Mouse (Mus musculus) CH12.LX (cell line): Measurements from ENCODE around the gene Stox2. TPM values are rescaled to one million over a fixed set of nuclear protein-coding genes. Genes with fewer than 3 reads are reported as not detected.

ENCODE experiments used
- DNase-seq: peaks from one replicate; pipeline ENCODE4 v3.0.0-alpha.2; 2013; ENCODE audit errors: extremely low read depth
- H3K27ac ChIP-seq: 2 replicates; pipeline ENCODE4 v1.5.1; 2012; ENCODE audit warnings: low read depth, mild to moderate bottlenecking, control low read depth, moderate library complexity; ENCODE audit not compliant: insufficient read depth
- H3K27me3 ChIP-seq: replicated peaks from 2 replicates; pipeline ENCODE3; 2012; ENCODE audit warnings: inconsistent platforms
- H3K36me3 ChIP-seq, 2 experiments: replicated peaks in 1 of 2; 2 replicates each; pipeline versions ENCODE3 to v1.6.1; 2012; ENCODE audit warnings: inconsistent platforms in 1 of 2, low read length in 1 of 2, mild to moderate bottlenecking in 1 of 2, mixed read lengths in 1 of 2, moderate library complexity in 1 of 2; ENCODE audit not compliant: control insufficient read depth in 1 of 2, insufficient read depth in 1 of 2
- H3K4me1 ChIP-seq, 2 experiments: 2 replicates each; pipeline ENCODE4 v1.6.1; 2012; ENCODE audit warnings: inconsistent platforms in 1 of 2, moderate library complexity in 1 of 2; ENCODE audit not compliant: insufficient read depth in 2 of 2, control insufficient read depth in 1 of 2
- H3K4me2 ChIP-seq: 2 replicates; pipeline ENCODE4 v1.6.1; 2012; ENCODE audit warnings: low read depth, mild to moderate bottlenecking, control low read depth; ENCODE audit not compliant: poor library complexity, insufficient read depth, severe bottlenecking
- H3K4me3 ChIP-seq, 3 experiments: fragments of 150-350 bp in 1 of 3; sonication (generic) in 1 of 3; replicated peaks in 1 of 3; 2 replicates each; pipeline versions ENCODE3 to v1.5.1; 2011 to 2012; ENCODE audit warnings: low read depth in 2 of 3, low read length in 2 of 3, mild to moderate bottlenecking in 2 of 3, moderate library complexity in 2 of 3, control low read depth in 1 of 3, improper control_type of control experiment in 1 of 3, inconsistent platforms in 1 of 3, mixed read lengths in 1 of 3; ENCODE audit not compliant: poor library complexity in 1 of 3
- H3K79me2 ChIP-seq: replicated peaks from 2 replicates; pipeline ENCODE4 v1.6.1; 2012; ENCODE audit warnings: mild to moderate bottlenecking, moderate library complexity; ENCODE audit not compliant: control insufficient read depth, poor library complexity, insufficient read depth, severe bottlenecking; ENCODE audit errors: extremely low read depth
- H3K9ac ChIP-seq: 2 replicates; pipeline ENCODE4 v1.6.1; 2012; ENCODE audit warnings: low read depth, mild to moderate bottlenecking, control low read depth, moderate library complexity; ENCODE audit not compliant: insufficient read depth
- H3K9me3 ChIP-seq: replicated peaks from 2 replicates; pipeline ENCODE3; 2012; ENCODE audit warnings: low read length, inconsistent platforms, mixed read lengths
- BHLHE40 ChIP-seq: IDR thresholded peaks from 2 replicates; pipeline ENCODE4 v1.6.1; 2011; ENCODE audit warnings: mild to moderate bottlenecking, low read depth, low read length, improper control_type of control experiment
- CHD2 ChIP-seq: IDR thresholded peaks from 2 replicates; pipeline ENCODE4 v1.6.1; 2011; ENCODE audit warnings: low read length, improper control_type of control experiment
- HCFC1 ChIP-seq: IDR thresholded peaks from 2 replicates; pipeline ENCODE4 v1.6.1; 2012; ENCODE audit warnings: low read depth, mild to moderate bottlenecking, inconsistent platforms, low read length, improper control_type of control experiment
- IRF4 ChIP-seq: IDR thresholded peaks from 2 replicates; pipeline ENCODE4 v1.6.1; 2014; ENCODE audit warnings: low read depth, mild to moderate bottlenecking, inconsistent platforms, low read length, improper control_type of control experiment
- KAT2A ChIP-seq: IDR thresholded peaks from 2 replicates; pipeline ENCODE4 v1.6.1; 2012; ENCODE audit warnings: low read length, improper control_type of control experiment, inconsistent platforms; ENCODE audit not compliant: insufficient replicate concordance
- MAFK ChIP-seq: IDR thresholded peaks from 2 replicates; pipeline ENCODE4 v1.6.1; 2011; ENCODE audit warnings: low read length, improper control_type of control experiment; ENCODE audit not compliant: insufficient replicate concordance
- MAX ChIP-seq: IDR thresholded peaks from 2 replicates; pipeline ENCODE4 v1.6.1; 2011; ENCODE audit warnings: low read length, improper control_type of control experiment
- MAZ ChIP-seq: IDR thresholded peaks from 2 replicates; pipeline ENCODE4 v1.6.1; 2012; ENCODE audit warnings: low read depth, mild to moderate bottlenecking, inconsistent platforms, low read length, improper control_type of control experiment, moderate library complexity
- MEF2A ChIP-seq: IDR thresholded peaks from 2 replicates; pipeline ENCODE4 v1.6.1; 2014; ENCODE audit warnings: low read depth, mild to moderate bottlenecking, inconsistent platforms, low read length, improper control_type of control experiment, borderline replicate concordance
- MYC ChIP-seq: IDR thresholded peaks from 2 replicates; pipeline ENCODE4 v1.6.1; 2011; ENCODE audit warnings: low read depth, mild to moderate bottlenecking, improper control_type of control experiment, low read length
- NELFE ChIP-seq: IDR thresholded peaks from 2 replicates; pipeline ENCODE4 v1.6.1; 2011; ENCODE audit warnings: low read depth, low read length, improper control_type of control experiment
- POLR2A ChIP-seq: IDR thresholded peaks from 2 replicates; pipeline ENCODE4 v1.6.1; 2011; ENCODE audit warnings: low read depth, mild to moderate bottlenecking, improper control_type of control experiment, low read length
- POLR2AphosphoS2 ChIP-seq: IDR thresholded peaks from 2 replicates; pipeline ENCODE4 v1.6.1; 2011; ENCODE audit warnings: low read depth, low read length, improper control_type of control experiment
- RAD21 ChIP-seq: IDR thresholded peaks from 2 replicates; pipeline ENCODE4 v1.6.1; 2011; ENCODE audit warnings: low read depth, mild to moderate bottlenecking, low read length, improper control_type of control experiment, moderate library complexity
- SIN3A ChIP-seq: IDR thresholded peaks from 2 replicates; pipeline ENCODE4 v1.6.1; 2012; ENCODE audit warnings: low read length, improper control_type of control experiment, inconsistent platforms
- TBP ChIP-seq: conservative IDR thresholded peaks from 2 replicates; pipeline ENCODE4 v1.6.1; 2011; ENCODE audit warnings: low read depth, low read length, improper control_type of control experiment
- TCF12 ChIP-seq: IDR thresholded peaks from 2 replicates; pipeline ENCODE4 v1.6.1; 2014; ENCODE audit warnings: low read depth, mild to moderate bottlenecking, inconsistent platforms, low read length, improper control_type of control experiment
- USF1 ChIP-seq: IDR thresholded peaks from 2 replicates; pipeline ENCODE4 v1.6.1; 2014; ENCODE audit warnings: low read depth, mild to moderate bottlenecking, inconsistent platforms, low read length, improper control_type of control experiment
- dilution Hi-C: fragments of 300-500 bp; cut with MboI; formaldehyde crosslinking; loops from 2 replicates; pipeline ENCODE4 v1.14.3; 2020; ENCODE audit warnings: low sequenced_read_pairs; ENCODE audit not compliant: extremely low pct_unique_long_range_greater_than_20kb, extremely low pct_ligation_motif_present
- in situ Hi-C: fragments of 300-500 bp; cut with MboI; formaldehyde crosslinking; loops from 3 replicates; pipeline ENCODE4 v1.14.3; 2019; ENCODE audit warnings: low sequenced_read_pairs, low pct_ligation_motif_present, low pct_unique_long_range_greater_than_20kb, mixed read lengths
- polyA plus RNA-seq: library from polyadenylated mRNA; unstranded; fragments of >175 nt; gene quantifications from 2 replicates; pipeline ENCODE4 v1.2.1, GENCODE M21; 2012; ENCODE audit warnings: low read depth; ENCODE audit not compliant: insufficient read length
- total RNA-seq, 2 experiments: library from RNA; depleted of rRNA; stranded (reverse); fragments of 300-350 nt in 1 of 2; fragments of >200 nt in 1 of 2; gene quantifications; 2 replicates each; pipeline ENCODE4 v1.2.3; 2012 to 2014

The Stox2 gene
- total and polyA plus RNA-seq, 3 experiments = 0.23 to 1.0 (median 0.42) TPM

DNA sequence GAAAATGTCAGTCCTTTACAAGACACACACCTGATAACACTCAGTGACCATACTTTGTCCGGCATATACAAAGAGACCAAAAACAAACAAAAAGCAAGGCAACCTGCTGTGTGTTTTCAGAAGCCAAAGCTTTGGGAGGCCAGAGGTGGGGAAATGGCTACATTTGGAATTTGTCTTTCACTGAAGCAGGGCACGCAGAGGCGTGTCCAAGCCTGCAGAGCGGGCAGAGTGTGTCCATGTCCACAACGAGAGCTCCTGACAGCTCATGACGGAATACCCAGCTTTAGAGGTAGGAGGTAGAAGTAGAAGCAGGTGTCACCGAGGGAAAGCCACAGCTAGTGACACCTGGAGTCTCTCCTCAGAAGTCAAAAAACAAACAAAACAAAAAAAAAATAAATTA lies 53.2 kb downstream of the Stox2 start:
- TF ChIP-seq USF1 (no peak), TBP (no peak), POLR2A (no peak)

DNA sequence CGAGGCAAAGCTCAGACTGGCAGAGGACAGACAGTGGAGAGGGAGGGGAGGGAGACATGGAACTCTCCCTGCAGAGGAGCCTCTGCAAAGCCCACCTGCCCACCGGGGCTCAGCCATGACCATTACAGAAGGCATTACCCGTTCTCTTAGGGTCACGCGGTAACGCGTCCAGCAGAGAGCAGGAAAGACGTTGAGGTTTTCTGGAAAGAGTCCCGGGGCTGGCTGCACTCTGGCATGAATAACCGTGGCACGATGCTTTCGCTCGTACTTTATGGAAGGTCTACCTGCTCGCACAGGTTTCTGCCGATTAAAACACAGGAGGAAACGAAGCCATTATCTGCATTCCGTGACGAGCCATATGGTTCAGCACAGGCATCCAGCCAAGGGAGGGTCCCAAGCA lies 53.9 kb downstream of the Stox2 start:
- no peak for DNase-seq
- no peaks in the 10 kb centered on the region for H3K79me2 ChIP-seq
- no peak overlapping the region for H3K9ac ChIP-seq
- dilution Hi-C loops (no loop called here), in situ Hi-C loops (loop anchor here (25.0 kb wide), 3 partner anchors 295 to 1105 kb away; partner anchors contain the start of genes Cenpu, Helt and Ing2)
- no peaks in the 10 kb centered on the region for H3K27me3 ChIP-seq
- no peak overlapping the region for H3K4me2 ChIP-seq
- H3K9me3 ChIP-seq = no peaks in the 10 kb centered on the region
- no peaks in the 10 kb centered on the region for H3K36me3 ChIP-seq
- H3K4me3 ChIP-seq = no peak overlapping the region
- H3K27ac ChIP-seq = no peak overlapping the region
- TF ChIP-seq MAZ (no peak), KAT2A (no peak), MAX (no peak), SIN3A (no peak), MAFK (no peak), POLR2AphosphoS2 (no peak), MEF2A (no peak)
- peaks cover 0 to 7% of the 10 kb centered on the region in 2 experiments; a peak in 2 of 4 replicates for H3K4me1 ChIP-seq

More for the DNA sequence above, 53.2 kb downstream of the Stox2 start:
- Histone ChIP-seq H3K27me3 (no peaks in the 10 kb centered on the region), H3K79me2 (no peaks in the 10 kb centered on the region), H3K4me1 (peaks cover 0 to 7% of the 10 kb centered on the region in 2 experiments; a peak in 2 of 4 replicates), H3K36me3 (no peaks in the 10 kb centered on the region), H3K9ac (no peak overlapping the region), H3K4me3 (no peak overlapping the region), H3K9me3 (no peaks in the 10 kb centered on the region), H3K4me2 (no peak overlapping the region), H3K27ac (no peak overlapping the region)
- no peak for DNase-seq
- in situ Hi-C loops (loop anchor here (25.0 kb wide), 3 partner anchors 294 to 1106 kb away; partner anchors contain the start of genes Cenpu, Helt and Ing2), dilution Hi-C loops (no loop called here)

DNA sequence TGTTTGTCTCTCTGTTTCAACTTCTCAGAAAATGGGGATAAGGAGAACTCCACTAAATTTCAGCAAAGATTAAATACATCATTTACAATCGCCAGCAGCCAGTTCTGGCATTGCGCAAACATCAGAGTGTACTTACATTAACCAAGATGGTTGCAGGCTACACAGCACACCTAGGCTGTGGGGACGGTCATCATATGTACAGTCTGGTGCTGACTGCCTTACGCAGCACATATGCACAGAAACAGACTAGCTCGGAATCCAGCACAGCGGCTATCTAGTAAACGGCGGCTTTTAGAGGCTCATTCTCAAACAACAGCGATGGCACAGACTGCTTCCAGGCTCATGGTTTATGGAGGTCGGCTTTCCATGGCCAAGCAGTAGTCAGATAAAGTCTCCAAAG lies 54.3 kb downstream of the Stox2 start:
- dilution Hi-C loops = no loop called here
- TF ChIP-seq CHD2 = no peak
- TF ChIP-seq MEF2A = no peak
- TF ChIP-seq BHLHE40 = no peak
- TF ChIP-seq IRF4 = no peak
- TF ChIP-seq NELFE = no peak
- no peak for TF ChIP-seq MAX
- TF ChIP-seq POLR2A = no peak
- TF ChIP-seq HCFC1 = no peak
- TF ChIP-seq TCF12 = no peak
- TF ChIP-seq MYC = no peak
- TF ChIP-seq RAD21 = no peak
- TF ChIP-seq SIN3A = no peak
- TF ChIP-seq MAZ = no peak
- TF ChIP-seq USF1 = no peak
- TF ChIP-seq TBP = no peak
- in situ Hi-C loops = loop anchor here (25.0 kb wide), 3 partner anchors 295 to 1105 kb away; partner anchors contain the start of genes Cenpu, Helt and Ing2

More for the DNA sequence above, 54.3 kb downstream of the Stox2 start:
- no peaks in the 10 kb centered on the region for H3K9me3 ChIP-seq
- no peaks in the 10 kb centered on the region for H3K79me2 ChIP-seq
- H3K4me3 ChIP-seq = no peak overlapping the region
- peaks cover 0 to 7% of the 10 kb centered on the region in 2 experiments; a peak in 2 of 4 replicates for H3K4me1 ChIP-seq
- H3K36me3 ChIP-seq = no peaks in the 10 kb centered on the region
- H3K27me3 ChIP-seq = no peaks in the 10 kb centered on the region
- no peak for DNase-seq
- no peak overlapping the region for H3K27ac ChIP-seq
- no peak overlapping the region for H3K9ac ChIP-seq
- no peak overlapping the region for H3K4me2 ChIP-seq
